Mouse (Mus musculus): ENCODE results near the gene Ttc24.

The Ttc24 gene

DNA sequence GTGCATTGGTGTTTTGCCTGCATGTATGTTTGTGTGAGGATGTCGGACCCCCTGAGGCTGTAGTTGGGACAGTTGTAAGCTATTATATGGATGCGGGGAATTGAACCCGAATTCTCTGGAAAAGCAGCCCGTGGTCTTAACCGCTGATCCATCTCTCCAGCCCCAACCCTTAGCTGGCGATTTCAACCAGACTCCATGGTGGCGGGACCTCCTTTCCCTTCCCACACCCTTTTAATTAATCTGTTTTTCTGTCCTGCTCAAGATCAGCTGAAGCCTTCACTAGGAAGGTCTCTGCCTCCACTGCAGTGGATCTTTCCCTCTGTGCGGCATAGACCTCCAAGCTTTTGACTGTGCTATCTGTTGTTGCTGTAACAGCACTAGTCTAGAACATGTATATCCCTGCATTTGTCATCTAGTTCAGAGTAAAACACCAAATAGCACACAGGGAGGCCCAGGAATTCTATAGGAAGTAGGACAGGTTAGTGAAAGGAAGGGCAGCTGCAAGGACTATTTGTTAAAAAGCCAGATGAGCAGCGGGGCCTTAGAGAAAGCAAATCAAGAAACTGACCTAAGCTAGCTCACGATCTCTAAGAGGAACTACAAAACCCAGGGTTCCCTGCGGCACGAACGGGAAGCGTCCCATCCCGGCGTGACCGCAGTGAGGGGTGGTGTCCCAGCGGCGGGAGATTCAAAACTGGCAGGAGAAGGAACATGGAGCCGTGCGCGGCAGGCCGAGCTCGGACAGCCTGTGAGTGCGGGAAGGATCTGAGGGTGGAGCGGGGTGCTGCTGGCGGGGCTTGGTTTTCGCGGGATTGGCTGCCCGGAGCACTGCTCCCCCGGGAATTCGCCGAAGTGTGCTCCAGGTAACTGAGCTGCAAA lies 3.5 kb upstream of the Ttc24 start, which contains the start of gene Iqgap3:
Gene Iqgap3 (plus strand): TSS at position 627 of the 879 bp plus-strand sequence.
- DNase-seq (ENCODE audit: low read depth, low spot score), result peak; percentile 89

DNA sequence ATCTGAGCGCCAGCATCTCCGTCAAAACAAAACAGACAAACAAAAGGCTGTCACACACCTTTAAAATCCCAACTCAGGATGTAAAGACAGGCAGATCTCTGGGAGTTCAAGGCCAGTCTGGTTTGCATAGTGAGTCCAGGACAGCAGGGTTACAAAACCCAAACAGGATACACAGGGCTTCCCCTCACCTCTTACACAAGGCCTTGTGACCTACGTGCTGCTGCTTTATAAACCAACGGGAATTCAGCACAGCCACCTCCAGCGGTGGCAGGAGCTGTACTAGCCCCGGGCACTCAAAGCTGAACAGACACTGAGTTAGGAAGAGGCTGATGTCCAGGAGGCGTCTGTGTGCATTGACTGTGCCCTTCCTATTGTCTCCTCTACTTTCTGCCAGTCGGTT lies 663 bp downstream of the Ttc24 start:
- no peak for DNase-seq (ENCODE audit: low read depth, low spot score)

- DNase-seq (ENCODE audit: low read depth, low spot score), result no peak
These were observed 3.3 kb downstream of the Ttc24 start for GRCm38 (mm10) chr3:88074766-88075165.

DNA sequence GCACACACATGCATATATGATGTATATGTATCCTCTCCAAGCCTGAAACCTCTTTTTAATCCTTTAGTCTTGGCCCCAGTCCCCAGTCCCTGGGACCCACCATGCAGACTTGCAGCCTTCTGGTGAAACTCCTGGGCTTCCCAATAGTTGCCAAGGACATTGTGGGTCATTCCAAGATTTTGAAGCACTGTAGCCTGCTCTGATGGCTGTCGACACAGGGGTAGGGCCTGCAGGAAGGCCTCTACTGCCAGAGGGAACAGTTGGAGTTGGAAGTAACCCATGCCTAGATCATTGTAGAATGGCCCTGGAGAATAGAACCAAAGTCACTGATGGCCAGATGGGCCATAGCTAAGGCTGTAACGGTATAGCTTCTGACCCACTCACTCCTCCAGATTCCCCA lies 3.8 kb downstream of the Ttc24 start:
- no peak for DNase-seq (ENCODE audit: low read depth, low spot score)

- DNase-seq (ENCODE audit: low read depth, low spot score), result no peak
These were observed 4.5 kb downstream of the Ttc24 start for GRCm38 (mm10) chr3:88073631-88074030.

- DNase-seq (ENCODE audit: low read depth, low spot score), result peak; percentile 82
These were observed 6.3 kb downstream of the Ttc24 start for GRCm38 (mm10) chr3:88071783-88072182.

DNA sequence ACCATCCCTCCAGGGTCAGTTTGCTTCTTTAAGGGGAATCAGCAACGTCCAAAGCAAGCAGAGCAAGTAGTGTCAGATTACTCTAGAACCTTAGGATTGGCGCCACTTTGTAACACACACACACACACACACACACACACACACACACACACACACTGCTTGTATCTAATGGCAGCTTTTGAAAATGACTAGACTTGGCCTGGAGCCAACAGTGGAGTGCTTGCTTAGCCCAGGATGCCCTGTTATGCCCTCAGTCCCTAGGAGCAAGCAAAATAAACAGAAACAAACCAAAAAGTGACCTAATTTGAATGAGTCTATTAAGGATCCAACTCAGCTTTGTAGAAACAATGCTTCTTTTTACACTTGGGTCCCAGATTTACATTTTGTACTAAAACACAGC lies 9.7 kb downstream of the Ttc24 start:
- DNase-seq (ENCODE audit: low read depth, low spot score), result no peak

- DNase-seq (ENCODE audit: low read depth, low spot score), result peak; percentile 95
These were observed 20.0 kb downstream of the Ttc24 start, which contains the start of gene Naxe for GRCm38 (mm10) chr3:88057902-88058696. Gene Naxe (minus strand): TSS chr3:88058495.

- DNase-seq (ENCODE audit: low read depth, low spot score), result no peak
These were observed 21.1 kb downstream of the Ttc24 start for GRCm38 (mm10) chr3:88057030-88057429.

- DNase-seq (ENCODE audit: low read depth, low spot score), result no peak
These were observed 28.6 kb downstream of the Ttc24 start for GRCm38 (mm10) chr3:88049532-88049931.

DNA sequence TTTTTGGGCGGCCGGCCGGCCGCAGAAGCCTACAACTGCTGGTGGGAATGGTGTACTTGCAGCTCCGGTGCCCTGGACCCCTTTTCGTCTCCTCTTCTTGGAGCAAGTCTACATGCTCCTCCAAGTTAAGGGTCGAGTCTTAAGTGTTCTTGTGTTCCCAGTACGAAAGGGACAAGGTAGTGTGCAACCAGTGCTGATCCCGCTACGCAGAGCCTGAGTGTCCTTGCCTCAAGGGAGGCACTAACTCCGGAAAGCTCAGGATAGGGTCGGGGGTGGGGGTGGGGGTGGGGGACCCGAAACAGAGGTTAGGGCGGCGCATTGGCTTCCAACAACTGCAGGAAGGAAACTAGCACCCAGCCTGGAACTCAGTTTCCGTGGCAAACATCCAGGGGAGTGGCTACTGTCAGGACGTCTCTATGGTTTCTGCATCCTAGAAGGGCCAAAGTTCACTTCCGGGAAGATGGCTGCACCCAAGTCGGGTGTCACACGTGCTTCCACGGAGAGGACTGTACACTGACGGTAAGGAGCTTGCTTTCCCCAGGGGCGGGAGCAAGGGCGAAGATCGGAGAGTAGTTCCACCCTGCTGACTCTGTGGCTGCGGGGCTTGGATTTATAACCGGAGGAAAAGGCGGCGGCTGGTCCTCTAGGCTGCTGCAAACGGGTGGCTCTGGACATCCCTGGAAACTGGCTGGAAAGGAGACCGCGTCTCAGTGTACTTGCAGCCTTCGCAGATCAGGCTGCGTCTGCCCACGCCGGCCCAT lies 35.3 kb downstream of the Ttc24 start, which contains the start of gene Gpatch4:
Gene Gpatch4 (plus strand): TSS at position 448 of the 761 bp plus-strand sequence.
- peak; percentile 97 for DNase-seq (ENCODE audit: low read depth, low spot score)

DNA sequence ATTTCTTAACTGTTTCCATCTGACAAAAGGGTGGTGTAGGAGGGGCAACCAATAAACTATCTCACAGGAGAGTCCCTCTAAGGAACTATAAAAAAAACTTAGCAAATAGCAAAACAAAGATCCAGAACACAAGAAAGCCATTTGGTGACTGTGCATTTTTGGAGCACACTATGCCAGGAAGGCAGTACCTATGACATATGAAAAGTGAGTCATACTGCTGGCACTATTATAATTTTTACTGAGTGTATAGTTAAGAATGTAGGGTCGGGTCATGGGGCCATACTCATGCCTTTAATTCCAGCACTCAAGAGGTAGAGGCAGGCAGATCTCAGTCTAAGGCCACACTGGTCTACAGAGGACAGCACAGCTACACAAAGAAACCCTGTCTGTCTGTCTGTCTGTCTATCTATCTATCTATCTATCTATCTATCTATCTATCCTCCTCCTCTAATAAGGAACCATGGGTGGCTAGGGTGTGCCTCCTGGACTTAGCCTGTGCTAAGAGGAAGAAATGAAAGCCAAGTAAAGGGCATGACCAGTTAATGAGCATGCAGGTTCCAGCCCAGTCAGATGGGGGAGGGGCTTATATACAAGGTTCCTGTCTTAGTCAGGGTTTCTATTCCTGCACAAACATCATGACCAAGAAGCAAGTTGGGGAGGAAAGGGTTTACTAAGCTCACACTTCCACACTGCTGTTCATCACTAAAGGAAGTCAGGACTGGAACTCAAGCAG lies 42.4 kb downstream of the Ttc24 start:
- DNase-seq (ENCODE audit: low read depth, low spot score), result no peak

DNA sequence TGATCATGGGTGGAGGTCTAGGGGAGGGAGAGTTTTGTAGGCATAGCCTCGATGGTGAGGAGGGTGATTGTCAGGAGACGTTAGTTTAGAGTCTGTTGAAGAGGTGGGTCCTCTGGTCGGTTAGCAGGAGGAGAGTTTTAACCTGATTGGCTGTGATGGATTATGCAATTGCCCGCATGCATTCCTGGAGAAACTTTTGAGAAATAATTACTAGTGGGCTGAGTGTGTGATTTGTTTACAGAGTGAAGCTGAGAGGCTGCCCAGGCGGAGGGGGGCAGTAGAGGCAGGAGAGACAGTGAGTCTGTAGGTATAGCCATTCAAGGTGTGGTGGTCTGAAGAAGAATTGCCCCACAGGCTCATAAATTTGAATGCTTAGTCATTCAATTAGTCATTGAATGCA lies 44.6 kb downstream of the Ttc24 start:
- DNase-seq (ENCODE audit: low read depth, low spot score), result no peak

- DNase-seq (ENCODE audit: low read depth, low spot score), result no peak
These were observed 47.3 kb downstream of the Ttc24 start for GRCm38 (mm10) chr3:88030608-88031395.

DNA sequence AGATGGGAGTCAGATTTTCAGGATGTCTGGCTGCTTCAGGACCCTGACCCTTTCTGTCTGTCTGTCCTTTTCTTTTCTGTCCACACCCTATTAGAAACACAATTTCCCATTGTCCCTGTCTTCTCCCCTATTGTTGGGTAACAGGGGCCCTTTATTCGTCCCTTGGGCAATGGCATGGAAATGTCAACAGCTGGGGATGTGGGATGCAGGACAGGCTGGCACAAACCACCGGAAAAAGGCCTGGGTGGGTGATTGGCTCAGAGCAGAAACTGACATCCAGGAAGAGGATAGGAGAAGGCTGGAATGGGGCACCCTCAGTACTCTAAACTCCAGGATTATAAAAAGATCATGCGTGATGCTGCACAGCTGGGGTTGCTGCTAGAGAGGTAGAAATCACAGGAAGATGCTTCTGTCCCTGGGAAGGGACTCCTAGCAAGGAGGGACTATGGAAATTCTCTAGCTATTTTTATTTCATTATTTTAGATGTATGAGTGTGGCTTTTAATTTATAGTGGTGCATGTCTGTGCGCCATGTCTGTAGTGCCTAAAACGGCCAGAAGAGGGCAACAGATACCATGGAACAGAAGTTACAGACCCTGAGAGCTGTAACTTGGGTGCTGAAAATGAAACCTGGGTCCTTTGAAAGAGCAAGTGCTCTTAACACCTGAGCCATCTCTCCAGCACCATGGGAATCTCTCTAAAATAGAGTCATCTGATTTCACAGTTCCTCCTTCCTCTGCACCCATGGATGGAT lies 50.5 kb downstream of the Ttc24 start, which contains the start of gene Hapln2:
Gene Hapln2 (minus strand): TSS at position 150 of the 753 bp plus-strand sequence.
- DNase-seq (ENCODE audit: low read depth, low spot score), result no peak

- DNase-seq (ENCODE audit: low read depth, low spot score), result no peak
These were observed 51.3 kb downstream of the Ttc24 start for GRCm38 (mm10) chr3:88026823-88027222.

DNA sequence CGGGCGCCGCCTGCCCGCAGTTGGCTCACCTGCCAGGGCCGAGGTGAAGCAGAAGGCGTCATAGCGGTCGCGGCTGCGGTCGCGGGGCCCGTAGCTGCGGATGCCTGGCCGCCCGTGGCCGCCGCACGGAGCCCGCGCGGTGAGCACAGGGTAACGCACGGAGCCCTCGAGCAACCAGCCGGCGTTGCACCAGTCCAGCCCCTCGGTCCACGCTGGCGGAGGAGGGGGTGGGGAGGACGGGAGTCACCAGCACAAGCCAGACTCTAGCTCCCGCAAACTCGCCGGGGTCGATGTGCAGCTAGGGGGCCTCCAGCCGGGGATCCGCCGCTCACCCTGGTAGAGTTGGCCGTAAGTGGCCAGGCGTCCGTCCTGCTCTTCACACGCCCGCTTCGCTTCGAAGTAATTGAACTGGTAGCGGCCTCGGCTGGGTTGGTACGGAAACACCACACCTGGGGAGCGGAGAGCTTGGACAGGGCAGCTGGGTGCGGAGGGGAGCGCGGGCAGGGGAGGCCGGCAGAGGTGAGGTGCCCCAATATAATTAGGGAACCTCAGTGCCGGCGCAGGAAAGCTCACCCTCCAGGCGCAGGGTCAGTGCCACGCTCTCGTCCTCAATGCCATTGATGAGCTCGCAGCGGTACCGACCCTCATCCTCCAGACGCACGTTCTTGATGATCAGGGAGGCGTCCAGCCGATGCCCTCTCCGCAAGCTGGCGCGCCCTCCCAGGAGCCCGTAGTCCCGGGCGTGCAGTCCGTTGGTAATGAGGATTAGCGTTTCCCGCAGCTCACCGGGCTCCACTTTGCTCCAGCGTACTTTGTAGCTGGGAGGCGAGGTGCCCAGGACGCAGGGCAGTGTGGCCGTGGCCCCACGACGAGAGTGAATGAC lies 54.7 kb downstream of the Ttc24 start:
- peak; percentile 49 for DNase-seq (ENCODE audit: low read depth, low spot score)

Measured in mesoderm, embryonic 11.5 days (tissue).